Mouse (Mus musculus) ES-Bruce4 (cell line): Measurements from ENCODE around the gene Tmeff1. TPM values are rescaled to one million over a fixed set of nuclear protein-coding genes. Genes with fewer than 3 reads are reported as not detected.

Source experiments
- H3K27ac ChIP-seq: 2 replicates; pipeline ENCODE4 v1.5.1; 2012; ENCODE audit warnings: low read length, inconsistent platforms; ENCODE audit not compliant: insufficient read depth
- H3K27me3 ChIP-seq: 2 replicates; pipeline ENCODE4 v1.6.1; 2012; ENCODE audit warnings: mild to moderate bottlenecking, low read length, inconsistent platforms; ENCODE audit not compliant: control insufficient read depth, poor library complexity, insufficient read depth, severe bottlenecking
- H3K36me3 ChIP-seq: 2 replicates; pipeline ENCODE4 v1.6.1; 2012; ENCODE audit warnings: inconsistent platforms, mild to moderate bottlenecking, low read length, moderate library complexity; ENCODE audit not compliant: control insufficient read depth, poor library complexity, insufficient read depth, severe bottlenecking
- H3K4me1 ChIP-seq: one replicate; pipeline ENCODE4 v1.8.1; 2011; ENCODE audit warnings: low read length; ENCODE audit not compliant: control insufficient read depth, insufficient read depth
- H3K4me3 ChIP-seq: 2 replicates; pipeline ENCODE4 v1.5.1; 2011; ENCODE audit warnings: low read depth, mild to moderate bottlenecking, low read length
- H3K9ac ChIP-seq: 2 replicates; pipeline ENCODE4 v1.6.1; 2012; ENCODE audit warnings: low read depth, mild to moderate bottlenecking, inconsistent platforms; ENCODE audit not compliant: poor library complexity, severe bottlenecking
- H3K9me3 ChIP-seq: replicated peaks from 2 replicates; pipeline ENCODE4 v1.6.1; 2012; ENCODE audit warnings: mild to moderate bottlenecking, low read length, inconsistent platforms; ENCODE audit not compliant: control insufficient read depth, poor library complexity, insufficient read depth, severe bottlenecking
- CTCF ChIP-seq: IDR thresholded peaks from one replicate; pipeline ENCODE4 v1.8.1; 2011; ENCODE audit warnings: low read depth, low read length
- EP300 ChIP-seq: IDR thresholded peaks from 2 replicates; pipeline ENCODE4 v1.6.1; 2011; ENCODE audit warnings: low read depth, low read length; ENCODE audit not compliant: insufficient read depth
- POLR2A ChIP-seq: IDR thresholded peaks from one replicate; pipeline ENCODE4 v1.8.1; 2011; ENCODE audit warnings: low read length; ENCODE audit not compliant: insufficient read depth
- polyA plus RNA-seq: library from polyadenylated mRNA; stranded (reverse); fragments of >200 nt; gene quantifications from 2 replicates; pipeline ENCODE4 v1.2.4, GENCODE M21; 2011; ENCODE audit warnings: low read depth; ENCODE audit not compliant: missing spikeins, insufficient read depth, insufficient read length

Gene Tmeff1
- polyA plus RNA-seq, 1 experiment: 167 TPM

DNA sequence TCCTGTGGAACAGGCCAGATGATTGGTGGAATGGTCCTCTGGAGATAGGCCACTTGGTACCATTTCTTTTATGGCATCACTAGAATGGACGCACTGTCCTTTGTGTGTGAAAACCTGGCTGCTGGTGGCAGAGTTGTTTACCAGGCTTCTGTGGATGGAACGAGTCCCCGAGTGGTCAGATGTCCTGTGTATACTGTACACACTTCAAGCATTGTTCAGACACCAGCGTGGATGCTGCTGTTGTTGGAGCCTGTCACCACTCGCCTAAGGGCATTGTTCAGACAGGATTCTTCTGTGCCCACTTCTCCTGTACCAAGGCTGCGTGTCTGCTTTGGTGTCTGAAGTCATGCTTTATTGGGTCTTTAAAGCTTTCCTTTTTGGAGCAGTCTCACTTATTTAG lies 58.8 kb downstream of the Tmeff1 start:
- no peak for TF ChIP-seq POLR2A
- TF ChIP-seq CTCF: no peak
- no peak for TF ChIP-seq EP300
- no peak overlapping the region for H3K4me3 ChIP-seq
- no peak overlapping the region for H3K9ac ChIP-seq
- no peaks in the 10 kb centered on the region for H3K4me1 ChIP-seq
- no peaks in the 10 kb centered on the region for H3K9me3 ChIP-seq
- H3K36me3 ChIP-seq: peaks cover 18% of the 10 kb centered on the region
- H3K27me3 ChIP-seq: no peaks in the 10 kb centered on the region
- no peak overlapping the region for H3K27ac ChIP-seq

DNA sequence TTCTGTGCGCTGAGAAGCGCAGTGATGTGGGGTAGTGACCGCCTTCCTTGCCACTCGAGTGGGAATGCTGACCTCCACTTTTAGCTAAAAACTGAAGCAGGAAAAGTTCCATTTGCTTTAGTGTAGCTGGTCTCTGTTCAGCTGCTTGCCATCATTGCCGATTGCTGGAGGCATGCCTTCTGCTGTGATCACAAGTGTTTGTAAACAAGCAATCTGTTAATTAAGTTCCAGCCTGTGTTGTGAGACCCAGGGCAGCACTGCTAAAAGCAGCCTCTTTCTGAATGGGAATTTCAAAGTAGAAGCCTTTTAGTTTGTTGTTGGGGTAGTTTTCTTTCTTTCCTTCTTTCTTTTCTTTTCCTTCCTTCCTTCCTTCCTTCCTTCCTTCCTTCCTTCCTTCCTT lies 61.2 kb downstream of the Tmeff1 start:
- H3K9ac ChIP-seq: no peak overlapping the region
- no peak overlapping the region for H3K4me3 ChIP-seq
- H3K27me3 ChIP-seq: no peaks in the 10 kb centered on the region
- H3K36me3 ChIP-seq: peaks cover 22% of the 10 kb centered on the region
- H3K9me3 ChIP-seq: no peaks in the 10 kb centered on the region
- no peak overlapping the region for H3K27ac ChIP-seq
- TF ChIP-seq CTCF (no peak), POLR2A (no peak), EP300 (no peak)
- no peaks in the 10 kb centered on the region for H3K4me1 ChIP-seq

DNA sequence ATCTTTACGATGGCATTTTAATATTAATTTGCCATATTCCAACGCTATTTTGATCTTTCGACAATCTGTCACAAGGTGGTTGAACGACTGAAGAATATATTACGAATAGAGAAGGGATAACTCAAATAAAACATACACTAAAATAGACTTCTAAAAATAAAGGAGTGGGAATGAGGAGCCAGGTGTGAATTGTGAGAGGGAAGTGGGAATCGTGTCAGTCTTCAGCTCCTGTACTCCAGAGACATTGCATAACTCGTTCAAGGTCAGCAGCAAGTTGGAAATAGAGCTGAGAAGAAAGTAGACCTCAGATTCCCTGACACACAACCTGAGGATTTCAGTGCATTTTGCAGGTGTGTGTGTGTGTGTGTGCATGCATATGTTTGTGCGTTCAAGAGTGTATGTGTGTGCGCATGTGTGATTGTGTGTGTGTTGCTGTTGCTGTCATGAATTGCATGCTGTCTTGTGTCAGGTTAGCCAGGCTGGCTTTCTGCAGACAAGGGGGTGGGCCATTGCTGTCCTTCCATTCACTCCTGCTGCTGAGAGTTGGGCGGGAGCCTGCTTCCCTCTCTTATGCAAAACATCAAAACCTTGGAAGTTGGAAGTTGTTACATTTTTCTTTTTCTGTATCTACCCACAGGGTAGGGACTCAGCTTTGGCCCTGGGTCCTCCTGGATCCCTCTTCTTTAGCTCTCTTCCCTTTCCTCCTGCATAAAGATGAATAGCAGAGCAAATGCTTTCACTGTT lies 65.8 kb downstream of the Tmeff1 start:
- H3K36me3 ChIP-seq: peaks cover 31% of the 10 kb centered on the region

DNA sequence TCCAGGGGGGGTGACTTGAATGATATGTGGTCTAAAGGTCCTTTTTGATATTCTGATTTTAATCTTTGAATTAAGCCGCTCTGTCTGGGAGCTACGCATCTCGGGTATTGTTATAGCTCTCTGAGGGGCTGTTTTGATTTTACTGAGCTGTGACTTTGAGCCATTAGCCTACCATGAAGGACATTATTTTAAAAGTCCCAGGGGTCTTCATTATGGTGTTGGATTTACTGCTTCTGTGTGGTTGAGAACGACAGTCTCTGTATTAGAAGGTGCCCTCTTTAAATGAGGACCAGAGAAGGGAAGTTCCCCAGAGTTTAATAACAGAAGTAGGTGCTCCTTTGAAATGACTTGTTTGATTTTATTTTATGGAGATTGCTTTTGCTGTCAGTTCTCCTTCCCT lies 69.1 kb downstream of the Tmeff1 start:
- H3K4me1 ChIP-seq: peaks cover 1% of the 10 kb centered on the region
- TF ChIP-seq POLR2A (no peak), CTCF (no peak), EP300 (no peak)
- H3K27ac ChIP-seq: no peak overlapping the region
- H3K27me3 ChIP-seq: no peaks in the 10 kb centered on the region
- H3K4me3 ChIP-seq: no peak overlapping the region
- H3K9ac ChIP-seq: no peak overlapping the region
- peaks cover 42% of the 10 kb centered on the region for H3K36me3 ChIP-seq
- H3K9me3 ChIP-seq: no peaks in the 10 kb centered on the region

More for the DNA sequence above, 65.8 kb downstream of the Tmeff1 start:
- Histone ChIP-seq H3K27ac (no peak overlapping the region), H3K4me1 (peaks cover 1% of the 10 kb centered on the region), H3K9ac (no peak overlapping the region), H3K4me3 (no peak overlapping the region), H3K27me3 (no peaks in the 10 kb centered on the region), H3K9me3 (no peaks in the 10 kb centered on the region)
- no peak for TF ChIP-seq POLR2A

DNA sequence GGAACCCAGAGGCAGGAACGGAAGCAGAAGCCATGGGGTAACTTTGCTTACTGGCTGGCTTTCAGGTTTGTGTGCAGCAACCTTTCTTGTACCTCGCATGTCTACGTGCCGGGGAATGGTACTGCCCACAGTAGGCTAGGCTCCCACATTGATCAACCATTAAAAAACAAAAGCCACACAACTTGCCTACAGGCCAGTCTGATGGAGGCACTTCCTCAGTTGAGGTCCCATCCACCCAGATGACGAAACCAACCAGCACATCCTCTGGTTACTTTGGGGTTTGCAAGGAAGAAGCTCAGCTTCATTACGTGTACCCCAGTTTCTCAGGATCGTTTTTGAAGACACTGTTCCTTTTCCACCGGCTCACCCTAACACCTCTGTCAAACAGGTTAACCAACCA lies 71.6 kb downstream of the Tmeff1 start:
- peaks cover 48% of the 10 kb centered on the region for H3K36me3 ChIP-seq
- H3K27me3 ChIP-seq: no peaks in the 10 kb centered on the region
- peaks cover 1% of the 10 kb centered on the region for H3K4me1 ChIP-seq
- no peak overlapping the region for H3K9ac ChIP-seq
- H3K27ac ChIP-seq: no peak overlapping the region
- H3K4me3 ChIP-seq: no peak overlapping the region
- H3K9me3 ChIP-seq: no peaks in the 10 kb centered on the region
- TF ChIP-seq POLR2A (no peak), CTCF (no peak), EP300 (no peak)

DNA sequence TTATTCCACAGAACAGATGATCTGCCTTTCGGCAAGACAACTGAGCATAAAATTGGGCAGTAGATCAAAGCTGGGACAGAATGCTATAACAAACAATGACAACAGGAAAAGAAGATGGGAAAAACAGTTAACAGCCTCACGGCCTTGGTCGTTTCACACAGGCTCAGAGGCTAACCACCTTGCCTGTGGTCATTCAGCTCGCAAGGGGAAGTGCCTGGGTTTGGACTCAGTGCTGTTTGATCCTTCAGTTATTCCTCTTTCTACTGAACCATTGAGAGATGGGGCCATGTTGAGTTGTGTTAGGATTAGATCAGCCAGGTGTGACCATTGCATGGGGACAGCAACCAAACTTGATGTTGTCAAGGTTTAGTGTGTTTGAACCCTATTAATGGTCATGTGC lies 75.2 kb downstream of the Tmeff1 start:
- no peaks in the 10 kb centered on the region for H3K9me3 ChIP-seq
- H3K4me1 ChIP-seq: no peaks in the 10 kb centered on the region
- no peak for TF ChIP-seq POLR2A
- TF ChIP-seq CTCF: no peak
- no peak for TF ChIP-seq EP300
- H3K36me3 ChIP-seq: peaks cover 48% of the 10 kb centered on the region
- no peak overlapping the region for H3K9ac ChIP-seq
- H3K27ac ChIP-seq: no peak overlapping the region
- no peak overlapping the region for H3K4me3 ChIP-seq
- no peaks in the 10 kb centered on the region for H3K27me3 ChIP-seq
